Mouse (Mus musculus): ENCODE measurements around the gene Atp11a. TPM values are rescaled to one million over a fixed set of nuclear protein-coding genes. Genes with fewer than 3 reads are reported as not detected.

Atp11a gene
- polyA plus RNA-seq, 1 experiment, result not detected

GRCm38 (mm10) chr8:12787427-12787826, 30.6 kb downstream of the Atp11a start:
- TF ChIP-seq GATA1 (IDR thresholded peaks at IDR 0.05; ENCODE audit: low read length), result no peak

- TF ChIP-seq GATA1 (IDR thresholded peaks at IDR 0.05; ENCODE audit: low read length), result no peak
Measured at GRCm38 (mm10) chr8:12788695-12789094, 31.9 kb downstream of the Atp11a start.

DNA sequence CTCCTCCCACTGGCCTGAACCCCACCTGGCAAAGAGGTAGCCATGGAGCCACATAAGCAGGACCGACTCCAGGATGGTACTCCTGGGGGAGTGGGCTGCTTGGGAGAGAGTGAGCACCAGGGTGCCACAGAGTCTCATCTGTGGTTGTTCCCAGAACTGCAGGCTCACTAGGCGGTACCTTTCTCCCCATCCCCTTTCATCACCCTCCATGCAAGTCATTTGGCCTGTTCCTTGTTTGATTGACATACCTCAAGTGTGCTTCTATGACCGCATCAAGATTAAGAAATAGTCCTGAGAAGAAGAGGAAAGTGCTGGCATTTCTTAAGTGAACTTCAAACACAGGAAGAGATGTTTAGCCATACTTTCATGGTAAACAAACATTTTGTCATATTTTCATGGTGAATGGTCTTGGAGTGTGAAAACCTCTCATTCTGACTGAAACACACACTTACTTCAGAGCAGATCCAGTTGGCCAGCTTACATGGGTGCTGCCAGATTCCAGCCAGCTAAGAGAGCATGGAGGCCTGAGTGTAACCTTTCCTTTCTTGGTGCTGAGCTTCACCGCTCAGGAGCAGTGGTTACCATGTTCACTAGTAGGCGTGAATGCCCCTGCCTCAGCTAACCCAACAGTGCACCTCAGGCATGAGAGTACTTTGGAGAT, 38.3 kb downstream of the Atp11a start:
- TF ChIP-seq GATA1 (IDR thresholded peaks at IDR 0.05; ENCODE audit: low read length), result no peak

DNA sequence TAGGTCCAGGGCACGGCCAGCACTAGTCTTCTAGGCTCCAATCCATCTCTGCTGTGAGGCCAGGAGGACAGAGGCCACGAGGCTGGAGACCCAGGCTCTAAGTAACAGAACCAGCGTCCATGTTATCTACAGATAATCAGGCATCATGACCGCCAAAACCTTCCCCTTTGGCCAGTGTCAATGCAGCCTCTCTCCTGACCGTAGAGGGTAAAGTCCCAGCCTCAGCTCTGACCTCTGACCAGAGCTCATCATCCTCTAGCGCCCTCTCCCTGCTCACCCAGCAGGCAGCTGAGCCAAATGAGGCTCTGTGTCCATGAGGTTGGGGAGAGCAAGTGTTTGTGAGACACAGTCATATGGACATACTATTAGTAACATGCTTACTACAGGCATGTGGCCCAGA, 42.3 kb downstream of the Atp11a start:
- no peak for TF ChIP-seq GATA1 (IDR thresholded peaks at IDR 0.05; ENCODE audit: low read length)

- no peak for TF ChIP-seq GATA1 (IDR thresholded peaks at IDR 0.05; ENCODE audit: low read length)
Measured at GRCm38 (mm10) chr8:12799832-12800231, 43.0 kb downstream of the Atp11a start.

- no peak for TF ChIP-seq GATA1 (IDR thresholded peaks at IDR 0.05; ENCODE audit: low read length)
Measured at GRCm38 (mm10) chr8:12800246-12800645, 43.4 kb downstream of the Atp11a start.

DNA sequence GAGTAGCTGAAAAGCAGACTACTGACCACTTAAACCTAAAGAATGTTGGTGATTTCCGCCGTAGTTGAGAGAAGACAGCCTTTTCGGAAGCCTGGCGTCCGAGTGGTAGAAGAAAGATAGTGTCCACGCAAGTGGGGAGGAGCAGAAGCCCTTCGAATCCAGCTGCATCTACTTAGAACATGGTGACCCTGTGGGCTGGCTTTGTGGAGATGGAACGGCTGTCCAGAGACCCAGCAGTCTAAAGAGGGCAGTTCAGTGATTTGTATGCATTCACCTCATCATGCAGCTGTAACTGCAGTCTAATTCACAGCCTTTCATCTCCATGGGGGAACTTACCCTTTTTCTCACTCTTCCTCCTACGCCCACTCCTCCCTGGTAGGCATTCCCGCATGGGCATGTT, 44.8 kb downstream of the Atp11a start:
- no peak for TF ChIP-seq GATA1 (IDR thresholded peaks at IDR 0.05; ENCODE audit: low read length)

DNA sequence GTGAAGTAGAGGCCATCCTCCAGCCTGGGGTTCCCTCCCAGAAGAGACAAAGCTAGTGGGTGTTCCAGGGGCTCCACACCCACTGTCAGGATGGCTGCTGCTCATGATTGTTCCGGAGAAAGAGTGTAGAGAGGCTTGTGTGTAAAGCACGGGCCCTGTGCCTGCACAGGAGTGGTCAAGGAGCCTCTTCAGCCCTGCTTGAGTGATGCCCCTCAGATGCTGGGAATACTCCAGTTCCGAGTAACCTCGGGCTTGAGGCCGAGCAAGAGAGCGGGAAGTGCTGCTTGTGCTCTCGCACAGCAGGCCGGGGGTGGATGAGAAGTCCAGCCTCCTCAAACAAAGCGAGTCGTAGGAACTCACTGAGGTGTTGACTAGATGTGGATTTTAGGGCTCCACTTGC, 46.3 kb downstream of the Atp11a start:
- TF ChIP-seq GATA1 (IDR thresholded peaks at IDR 0.05; ENCODE audit: low read length), result no peak

GRCm38 (mm10) chr8:12804909-12805308, 48.1 kb downstream of the Atp11a start:
- no peak for TF ChIP-seq GATA1 (IDR thresholded peaks at IDR 0.05; ENCODE audit: low read length)

GRCm38 (mm10) chr8:12805569-12805968, 48.8 kb downstream of the Atp11a start:
- no peak for TF ChIP-seq GATA1 (IDR thresholded peaks at IDR 0.05; ENCODE audit: low read length)

- no peak for TF ChIP-seq GATA1 (IDR thresholded peaks at IDR 0.05; ENCODE audit: low read length)
Measured at GRCm38 (mm10) chr8:12808018-12808417, 51.2 kb downstream of the Atp11a start.

DNA sequence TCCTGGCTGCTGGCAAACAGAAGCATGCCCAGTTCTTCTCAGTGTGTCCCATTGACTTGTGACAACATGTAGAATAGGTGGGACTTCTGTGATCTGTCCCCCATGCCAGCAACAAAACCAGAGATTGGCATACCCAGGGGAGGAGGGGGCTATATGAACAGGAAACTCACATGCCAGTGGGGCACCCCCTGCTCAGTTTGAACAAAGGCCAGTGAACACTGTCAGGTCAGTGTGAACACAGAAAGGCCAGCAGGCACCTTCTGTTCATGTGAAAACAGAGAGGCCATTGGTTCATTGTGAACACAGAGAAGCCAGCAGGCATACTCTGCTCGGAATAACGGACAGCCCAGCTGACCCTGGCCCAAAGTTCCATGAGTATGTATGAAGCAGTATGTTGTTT, 52.7 kb downstream of the Atp11a start:
- no peak for TF ChIP-seq GATA1 (IDR thresholded peaks at IDR 0.05; ENCODE audit: low read length)

- no peak for TF ChIP-seq GATA1 (IDR thresholded peaks at IDR 0.05; ENCODE audit: low read length)
Measured at GRCm38 (mm10) chr8:12811231-12811630, 54.4 kb downstream of the Atp11a start.

GRCm38 (mm10) chr8:12816412-12816811, 59.6 kb downstream of the Atp11a start:
- TF ChIP-seq GATA1 (IDR thresholded peaks at IDR 0.05; ENCODE audit: low read length), result no peak

GRCm38 (mm10) chr8:12822892-12823291, 66.1 kb downstream of the Atp11a start:
- TF ChIP-seq GATA1 (IDR thresholded peaks at IDR 0.05; ENCODE audit: low read length), result no peak

DNA sequence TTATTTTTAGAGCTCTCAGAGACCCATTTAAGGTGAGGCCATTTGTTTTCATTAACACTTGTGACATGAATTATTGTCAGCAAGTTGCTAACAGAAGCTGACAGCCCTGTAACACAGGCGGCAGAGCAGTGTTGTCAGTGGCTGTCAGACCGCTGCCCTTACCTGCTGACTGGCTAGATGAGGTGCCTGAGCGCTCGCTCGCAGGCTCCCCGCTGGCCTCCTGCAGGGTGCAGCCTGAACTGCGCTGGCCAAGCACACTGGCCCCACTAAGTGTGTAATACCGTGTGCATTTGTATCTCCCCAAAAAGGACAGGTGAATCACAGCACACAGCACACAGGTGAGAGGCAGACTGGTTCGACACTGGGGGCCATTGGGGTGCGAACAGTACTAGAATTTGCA, 67.7 kb downstream of the Atp11a start:
- TF ChIP-seq GATA1 (IDR thresholded peaks at IDR 0.05; ENCODE audit: low read length), result no peak

DNA sequence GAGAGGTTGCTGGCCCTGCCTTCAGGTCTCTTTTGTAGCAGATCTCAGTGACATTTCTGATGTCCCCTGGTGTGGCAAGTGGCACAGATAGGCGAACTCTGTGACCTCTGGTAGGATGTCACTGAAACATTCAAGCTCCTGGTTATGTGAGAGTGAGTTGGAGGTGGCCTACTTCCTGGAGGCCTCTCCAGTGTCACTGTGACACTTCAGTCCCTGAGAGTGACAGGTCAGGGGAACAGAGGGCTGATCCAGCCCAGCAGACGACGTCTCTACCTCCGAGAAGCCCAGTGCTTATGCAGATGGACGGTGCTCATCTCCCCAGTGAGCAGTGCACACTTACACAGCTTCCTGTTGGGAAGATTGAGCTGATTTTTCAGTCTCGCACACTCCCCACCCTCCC, 68.4 kb downstream of the Atp11a start:
- no peak for TF ChIP-seq GATA1 (IDR thresholded peaks at IDR 0.05; ENCODE audit: low read length)

All from G1E-ER4 (cell line).